Mouse (Mus musculus): ENCODE results near the gene Gm28038.
A peak's percentile ranks its signal among the peaks of the same experiment; 100 is the strongest.

The Gm28038 gene

GRCm38 (mm10) chr2:30286192-30287026, 5.6 kb downstream of the Gm28038 start, which contains the start of the genes Dolk and Nup188:
Dolk (minus strand) TSS chr2:30286334.
Nup188 (plus strand) TSS chr2:30286397.
- peak; percentile 99 for DNase-seq

DNA sequence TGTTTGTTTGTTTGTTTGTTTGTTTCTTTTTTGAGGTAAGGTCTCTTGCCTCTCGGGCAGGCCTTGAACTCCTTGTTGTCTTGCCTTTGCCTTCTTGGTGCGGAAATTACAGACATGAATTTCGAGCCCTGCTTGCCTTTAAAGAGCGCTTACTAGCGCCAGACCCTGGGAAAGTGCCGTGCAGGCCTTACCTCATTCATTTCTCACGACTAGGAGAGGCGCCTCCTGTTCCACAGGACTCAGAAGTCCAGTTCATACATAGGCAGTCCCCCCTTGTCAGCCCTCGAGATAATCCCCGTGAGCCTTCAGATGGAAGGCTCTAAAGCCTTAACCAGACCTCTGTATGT, 6.2 kb downstream of the Gm28038 start:
- no peak for DNase-seq

DNA sequence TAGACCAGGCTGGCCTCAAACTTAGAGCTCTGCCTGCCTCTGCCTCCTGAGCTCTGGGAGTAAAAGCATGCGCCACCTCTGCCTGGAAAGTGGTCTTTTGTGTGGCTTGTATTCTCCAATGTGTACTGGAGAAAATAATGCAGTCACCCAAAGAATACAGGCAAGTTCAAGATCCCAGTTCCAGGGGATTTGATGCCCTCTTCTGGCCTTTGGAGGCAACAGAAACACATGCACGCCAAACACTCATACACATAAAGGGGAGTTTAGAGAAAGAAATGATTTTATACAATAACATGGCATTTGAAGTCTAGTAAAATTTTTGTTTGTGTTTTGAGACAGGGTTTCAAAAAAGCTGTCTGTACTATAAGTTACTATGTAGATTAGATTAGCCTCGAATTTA, 18.7 kb downstream of the Gm28038 start:
- peak; percentile 4 for DNase-seq

- DNase-seq = no peak
Measured at GRCm38 (mm10) chr2:30299966-30300365, 19.1 kb downstream of the Gm28038 start.

DNA sequence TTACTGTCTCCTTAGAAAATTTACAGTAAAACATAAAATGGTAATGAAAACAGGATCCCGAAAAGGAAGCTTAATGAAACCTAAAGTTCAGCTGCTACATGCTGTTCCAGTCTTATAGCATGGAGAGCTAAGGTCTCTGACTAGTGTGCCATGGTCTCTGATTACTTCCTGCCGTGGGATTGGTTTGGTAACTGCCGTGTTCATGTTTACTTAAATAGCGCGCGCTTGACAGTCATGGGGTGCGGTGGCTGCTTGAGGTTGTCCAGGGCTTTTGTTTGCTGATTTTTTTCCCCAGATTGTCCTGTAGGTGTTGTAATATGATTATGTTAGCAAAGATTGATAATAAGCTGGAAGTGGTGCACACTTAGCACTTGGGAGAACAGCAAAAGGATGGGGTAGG, 25.2 kb downstream of the Gm28038 start:
- DNase-seq = no peak

DNA sequence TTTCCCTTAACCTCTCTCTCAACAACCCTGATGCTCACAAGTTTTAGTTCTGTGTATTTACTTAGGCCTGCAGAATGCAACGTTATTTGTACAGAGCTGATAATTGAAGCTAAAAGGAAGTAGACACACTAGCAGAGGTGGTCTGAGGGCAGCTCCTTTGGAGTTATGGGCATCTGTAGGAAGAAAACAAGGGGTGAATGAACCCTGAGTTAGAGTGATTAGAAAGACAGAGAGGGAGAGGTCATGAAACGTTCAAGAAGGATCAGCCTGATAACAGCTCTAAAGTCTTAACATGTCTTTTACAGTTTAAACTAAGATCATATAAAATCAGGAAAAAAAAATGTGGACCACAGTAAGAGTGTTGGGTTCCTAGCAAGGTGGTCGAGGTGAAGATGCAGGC, 28.5 kb downstream of the Gm28038 start:
- DNase-seq = no peak

GRCm38 (mm10) chr2:30311481-30311880, 30.6 kb downstream of the Gm28038 start:
- no peak for DNase-seq

- no peak for DNase-seq
Measured at GRCm38 (mm10) chr2:30316136-30316535, 35.3 kb downstream of the Gm28038 start.

- DNase-seq = no peak
Measured at GRCm38 (mm10) chr2:30316955-30317354, 36.1 kb downstream of the Gm28038 start.

GRCm38 (mm10) chr2:30319260-30319659, 38.4 kb downstream of the Gm28038 start:
- DNase-seq = no peak

DNA sequence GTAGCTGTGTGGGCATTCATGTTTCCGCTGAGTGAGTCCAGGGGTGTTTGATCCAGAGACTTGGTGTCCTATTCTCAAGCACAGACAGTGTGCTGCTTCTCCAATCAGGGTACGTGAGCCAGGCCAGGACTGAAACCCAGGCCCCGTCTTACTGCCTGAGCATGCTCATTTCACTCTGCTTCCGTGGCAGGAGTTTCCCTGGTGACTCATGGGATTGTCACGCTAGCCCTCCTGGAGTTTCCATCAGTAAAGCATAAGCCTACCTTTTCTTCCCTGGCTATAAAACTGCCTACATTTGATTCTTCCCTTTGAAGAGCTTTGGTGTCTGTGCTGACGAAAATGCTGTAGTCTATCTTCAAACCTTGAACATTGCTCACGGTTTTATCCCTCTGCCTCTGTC, 42.3 kb downstream of the Gm28038 start:
- DNase-seq = no peak

GRCm38 (mm10) chr2:30325296-30325695, 44.5 kb downstream of the Gm28038 start:
- no peak for DNase-seq

- DNase-seq = no peak
Measured at GRCm38 (mm10) chr2:30327276-30327675, 46.4 kb downstream of the Gm28038 start.

GRCm38 (mm10) chr2:30328791-30329190, 47.9 kb downstream of the Gm28038 start:
- DNase-seq = no peak

DNA sequence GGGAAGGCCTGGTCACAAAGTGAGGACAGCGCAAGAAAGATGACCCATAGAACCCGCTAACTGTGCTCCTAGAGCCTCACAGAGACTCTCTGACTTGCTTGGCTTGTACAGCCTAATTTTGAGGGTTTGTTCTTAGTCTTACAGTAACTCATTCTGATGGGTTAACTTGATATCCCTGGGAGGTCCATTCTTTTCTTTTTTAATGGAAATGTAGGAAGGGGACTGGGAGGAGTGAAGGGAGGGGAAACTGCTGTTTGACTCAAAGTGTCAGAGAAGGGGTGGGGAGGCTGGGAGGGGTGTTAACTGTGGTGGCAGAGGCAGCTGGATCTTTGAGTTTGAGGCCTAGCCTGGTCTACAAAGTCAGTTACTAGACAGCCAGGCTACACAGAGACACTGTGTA, 54.5 kb downstream of the Gm28038 start:
- DNase-seq = no peak

GRCm38 (mm10) chr2:30336174-30336915, 55.5 kb downstream of the Gm28038 start:
- DNase-seq = no peak

DNA sequence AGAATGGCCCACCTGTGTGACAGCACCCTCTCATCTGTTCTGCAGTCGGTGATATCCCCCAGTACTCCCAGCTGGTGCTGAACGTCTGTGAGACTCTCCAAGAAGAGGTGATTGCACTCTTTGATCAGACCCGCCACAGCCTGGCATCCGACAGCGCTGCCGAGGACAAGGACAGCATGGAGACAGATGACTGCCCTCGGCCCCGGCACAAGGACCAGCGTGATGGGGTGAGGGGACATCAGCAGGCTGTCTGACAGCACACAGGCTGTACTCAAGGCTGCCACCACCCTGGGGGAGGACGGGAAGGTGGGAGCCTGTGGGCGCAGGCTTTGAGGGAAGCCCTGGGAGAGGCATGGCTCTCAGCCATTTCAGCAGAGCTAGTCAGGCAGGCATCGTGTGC, 56.3 kb downstream of the Gm28038 start:
- DNase-seq = no peak

DNA sequence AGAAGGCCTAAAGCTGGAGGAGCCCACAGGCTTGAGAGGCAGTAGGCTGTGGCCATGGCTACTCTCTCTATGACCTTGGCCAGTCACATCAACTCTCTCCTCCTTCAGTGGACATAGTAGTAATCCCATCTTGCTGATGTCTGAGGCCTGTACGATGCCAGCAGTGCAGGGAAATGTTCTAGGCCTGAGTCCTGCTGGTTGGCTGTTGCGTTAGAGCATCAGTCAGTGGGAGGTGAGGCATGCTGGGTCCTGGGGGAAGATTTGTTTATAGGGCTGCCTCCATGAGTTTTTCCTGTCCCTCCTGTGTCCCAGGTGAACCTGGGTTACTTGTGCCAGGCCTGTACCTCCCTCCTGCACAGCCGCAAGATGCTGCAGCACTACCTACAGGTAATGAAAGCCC, 61.2 kb downstream of the Gm28038 start:
- DNase-seq = no peak

GRCm38 (mm10) chr2:30342544-30342943, 61.7 kb downstream of the Gm28038 start:
- DNase-seq = no peak

GRCm38 (mm10) chr2:30343601-30344137, 62.8 kb downstream of the Gm28038 start:
- DNase-seq = peak; percentile 21

GRCm38 (mm10) chr2:30345971-30346676, 65.3 kb downstream of the Gm28038 start:
- no peak for DNase-seq

DNA sequence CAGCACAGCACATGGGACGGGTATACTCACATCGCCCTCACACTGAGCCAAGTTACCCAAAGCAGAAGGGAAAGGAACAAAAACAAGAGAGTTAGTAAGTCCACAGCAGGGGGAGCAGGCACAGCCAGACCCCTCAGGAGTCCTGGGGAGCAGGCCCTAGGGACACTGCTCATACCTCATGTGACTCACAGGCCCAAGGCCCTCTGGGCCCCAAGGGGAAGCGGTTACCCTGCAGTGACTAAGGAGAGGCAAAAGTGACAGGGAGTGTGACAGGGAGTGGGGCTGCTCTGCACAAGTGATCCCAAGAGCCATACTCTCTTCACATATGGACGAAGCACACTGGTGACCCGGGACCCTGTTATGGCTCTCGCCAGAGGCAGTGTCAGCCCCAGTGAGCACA, 68.4 kb downstream of the Gm28038 start:
- no peak for DNase-seq
